Mouse (Mus musculus): ENCODE measurements around the gene Vmn1r39.
"Not testable (repeated sequence)": the region's sequence is repeated elsewhere in the genome, so short reads cannot be mapped to it uniquely, and the experiment has no call there.

The Vmn1r39 gene

GRCm38 (mm10) chr6:66810509-66810908 is at the start of gene Vmn1r39:
TSS of gene Vmn1r39 (minus strand) at chr6:66810609.
- DNase-seq (ENCODE audit: low read depth, low spot score) = no peak

- DNase-seq (ENCODE audit: low read depth, low spot score) = no peak
Observed at GRCm38 (mm10) chr6:66859391-66859790, 49.0 kb upstream of the Vmn1r39 start.

GRCm38 (mm10) chr6:66858356-66858755 is 47.9 kb upstream of the Vmn1r39 start:
- DNase-seq (ENCODE audit: low read depth, low spot score) = no peak

GRCm38 (mm10) chr6:66856236-66856635 is 45.8 kb upstream of the Vmn1r39 start:
- no peak for DNase-seq (ENCODE audit: low read depth, low spot score)

GRCm38 (mm10) chr6:66848936-66849335 is 38.5 kb upstream of the Vmn1r39 start:
- no peak for DNase-seq (ENCODE audit: low read depth, low spot score)

- peak; percentile 13 for DNase-seq (ENCODE audit: low read depth, low spot score)
Observed at GRCm38 (mm10) chr6:66840631-66841030, 30.2 kb upstream of the Vmn1r39 start.

- no peak for DNase-seq (ENCODE audit: low read depth, low spot score)
Observed at GRCm38 (mm10) chr6:66836932-66837331, 26.5 kb upstream of the Vmn1r39 start.

GRCm38 (mm10) chr6:66806311-66806710 is 4.1 kb downstream of the Vmn1r39 start:
- DNase-seq (ENCODE audit: low read depth, low spot score) = no peak

- DNase-seq (ENCODE audit: low read depth, low spot score) = no peak
Observed at GRCm38 (mm10) chr6:66805713-66806112, 4.7 kb downstream of the Vmn1r39 start.

GRCm38 (mm10) chr6:66782527-66782926 is 27.9 kb downstream of the Vmn1r39 start, which contains the start of gene Vmn1r38:
TSS of gene Vmn1r38 (minus strand) at chr6:66782627.
- not testable (repeated sequence) for DNase-seq (ENCODE audit: low read depth, low spot score)
